Mouse (Mus musculus): ENCODE measurements at regions not wholly inside any gene's neighbourhood (a gene's known extent, or its start where the extent isn't known, plus 50 kb on each side); places are given as distances from the start of the nearest gene placed in this dataset.

GRCm38 (mm10) chr5:129256136-129256535 is 159.6 kb downstream of the Adgrd1 start:
- H3K36me3 ChIP-seq (replicated peaks; ENCODE audit: control insufficient read depth, insufficient read depth), result no peaks in the 10 kb centered on the region
- DNase-seq (ENCODE audit: low spot score) (no peak), ATAC-seq (ENCODE audit: low FRiP score) (no peak)
- H3K4me1 ChIP-seq (replicated peaks; ENCODE audit: control insufficient read depth, insufficient read depth, low read length), result no peaks in the 10 kb centered on the region
- H3K4me3 ChIP-seq (replicated peaks; ENCODE audit: low read length), result no peak overlapping the region
- H3K4me2 ChIP-seq (replicated peaks), result no peak overlapping the region
- H3K9me3 ChIP-seq (ENCODE audit: control insufficient read depth, low read length), result no peaks in the 10 kb centered on the region
- H3K27ac ChIP-seq, result no peak overlapping the region
- WGBS, result 56% methylated on average over 9 of the region's 9 CpGs
- H3K27me3 ChIP-seq (ENCODE audit: control insufficient read depth, insufficient read depth, low read length), result no peaks in the 10 kb centered on the region
- H3K9ac ChIP-seq, result no peak overlapping the region

GRCm38 (mm10) chr5:129257206-129257605 is 160.7 kb downstream of the Adgrd1 start:
- no peaks in the 10 kb centered on the region for H3K9me3 ChIP-seq (ENCODE audit: control insufficient read depth, low read length)
- H3K27ac ChIP-seq, result no peak overlapping the region
- no peak overlapping the region for H3K4me2 ChIP-seq (replicated peaks)
- H3K4me3 ChIP-seq (replicated peaks; ENCODE audit: low read length), result no peak overlapping the region
- no peak for DNase-seq (ENCODE audit: low spot score)
- no peak for ATAC-seq (ENCODE audit: low FRiP score)
- 71% methylated on average over 5 of the region's 5 CpGs for WGBS
- no peaks in the 10 kb centered on the region for H3K27me3 ChIP-seq (ENCODE audit: control insufficient read depth, insufficient read depth, low read length)
- no peak overlapping the region for H3K9ac ChIP-seq
- no peaks in the 10 kb centered on the region for H3K36me3 ChIP-seq (replicated peaks; ENCODE audit: control insufficient read depth, insufficient read depth)
- no peaks in the 10 kb centered on the region for H3K4me1 ChIP-seq (replicated peaks; ENCODE audit: control insufficient read depth, insufficient read depth, low read length)

- peaks cover 4% of the 10 kb centered on the region; the same call in 1 of the 2 replicates for H3K4me1 ChIP-seq (replicated peaks; ENCODE audit: control insufficient read depth, insufficient read depth, low read length)
- no peaks in the 10 kb centered on the region for H3K9me3 ChIP-seq (ENCODE audit: control insufficient read depth, low read length)
- H3K36me3 ChIP-seq (replicated peaks; ENCODE audit: control insufficient read depth, insufficient read depth), result no peaks in the 10 kb centered on the region
- no peak overlapping the region for H3K9ac ChIP-seq
- ATAC-seq (ENCODE audit: low FRiP score) (no peak), DNase-seq (ENCODE audit: low spot score) (no peak)
- no peak overlapping the region for H3K4me3 ChIP-seq (replicated peaks; ENCODE audit: low read length)
- H3K27ac ChIP-seq, result no peak overlapping the region
- WGBS, result 74% methylated on average over 9 of the region's 9 CpGs
- no peaks in the 10 kb centered on the region for H3K27me3 ChIP-seq (ENCODE audit: control insufficient read depth, insufficient read depth, low read length)
- H3K4me2 ChIP-seq (replicated peaks), result no peak overlapping the region
Measured at GRCm38 (mm10) chr5:129260689-129261088, 164.1 kb downstream of the Adgrd1 start.

GRCm38 (mm10) chr5:129263118-129263517 is 166.6 kb downstream of the Adgrd1 start:
- no peak overlapping the region for H3K4me2 ChIP-seq (replicated peaks)
- ATAC-seq (ENCODE audit: low FRiP score) (no peak), DNase-seq (ENCODE audit: low spot score) (no peak)
- no peaks in the 10 kb centered on the region for H3K36me3 ChIP-seq (replicated peaks; ENCODE audit: control insufficient read depth, insufficient read depth)
- H3K4me1 ChIP-seq (replicated peaks; ENCODE audit: control insufficient read depth, insufficient read depth, low read length), result peaks cover 4% of the 10 kb centered on the region
- H3K4me3 ChIP-seq (replicated peaks; ENCODE audit: low read length), result no peak overlapping the region
- no peak overlapping the region for H3K9ac ChIP-seq
- no peak overlapping the region for H3K27ac ChIP-seq
- WGBS, result 47% methylated on average over 9 of the region's 9 CpGs
- H3K27me3 ChIP-seq (ENCODE audit: control insufficient read depth, insufficient read depth, low read length), result no peaks in the 10 kb centered on the region
- no peaks in the 10 kb centered on the region for H3K9me3 ChIP-seq (ENCODE audit: control insufficient read depth, low read length)

- no peaks in the 10 kb centered on the region for H3K36me3 ChIP-seq (replicated peaks; ENCODE audit: control insufficient read depth, insufficient read depth)
- WGBS, result 95% methylated on average over 15 of the region's 15 CpGs
- H3K4me1 ChIP-seq (replicated peaks; ENCODE audit: control insufficient read depth, insufficient read depth, low read length), result peaks cover 4% of the 10 kb centered on the region
- no peaks in the 10 kb centered on the region for H3K9me3 ChIP-seq (ENCODE audit: control insufficient read depth, low read length)
- no peak overlapping the region for H3K4me2 ChIP-seq (replicated peaks)
- no peak for DNase-seq (ENCODE audit: low spot score)
- H3K27me3 ChIP-seq (ENCODE audit: control insufficient read depth, insufficient read depth, low read length), result no peaks in the 10 kb centered on the region
- no peak for ATAC-seq (ENCODE audit: low FRiP score)
- H3K27ac ChIP-seq, result no peak overlapping the region
- H3K4me3 ChIP-seq (replicated peaks; ENCODE audit: low read length), result no peak overlapping the region
- no peak overlapping the region for H3K9ac ChIP-seq
Measured at GRCm38 (mm10) chr5:129264363-129264762, 167.8 kb downstream of the Adgrd1 start.

GRCm38 (mm10) chr5:129268456-129268855 is 171.9 kb downstream of the Adgrd1 start:
- 50% methylated on average over 9 of the region's 9 CpGs for WGBS
- Histone ChIP-seq H3K9me3 (ENCODE audit: control insufficient read depth, low read length) (no peaks in the 10 kb centered on the region), H3K27ac (no peak overlapping the region), H3K9ac (no peak overlapping the region), H3K36me3 (replicated peaks; ENCODE audit: control insufficient read depth, insufficient read depth) (no peaks in the 10 kb centered on the region), H3K27me3 (ENCODE audit: control insufficient read depth, insufficient read depth, low read length) (no peaks in the 10 kb centered on the region), H3K4me3 (replicated peaks; ENCODE audit: low read length) (no peak overlapping the region), H3K4me1 (replicated peaks; ENCODE audit: control insufficient read depth, insufficient read depth, low read length) (peaks cover 4% of the 10 kb centered on the region), H3K4me2 (replicated peaks) (no peak overlapping the region)
- ATAC-seq (ENCODE audit: low FRiP score) (no peak), DNase-seq (ENCODE audit: low spot score) (no peak)

GRCm38 (mm10) chr5:129270051-129270472 is 173.5 kb downstream of the Adgrd1 start:
- H3K36me3 ChIP-seq (replicated peaks; ENCODE audit: control insufficient read depth, insufficient read depth), result no peaks in the 10 kb centered on the region
- no peak overlapping the region for H3K27ac ChIP-seq
- ATAC-seq (ENCODE audit: low FRiP score), result no peak
- no peak overlapping the region for H3K4me3 ChIP-seq (replicated peaks; ENCODE audit: low read length)
- H3K4me2 ChIP-seq (replicated peaks), result no peak overlapping the region
- H3K9ac ChIP-seq, result no peak overlapping the region
- peaks cover 4% of the 10 kb centered on the region; the same call in 1 of the 2 replicates for H3K4me1 ChIP-seq (replicated peaks; ENCODE audit: control insufficient read depth, insufficient read depth, low read length)
- no peak for DNase-seq (ENCODE audit: low spot score)
- 28% methylated on average over 5 of the region's 5 CpGs for WGBS
- no peaks in the 10 kb centered on the region for H3K27me3 ChIP-seq (ENCODE audit: control insufficient read depth, insufficient read depth, low read length)
- no peaks in the 10 kb centered on the region for H3K9me3 ChIP-seq (ENCODE audit: control insufficient read depth, low read length)

GRCm38 (mm10) chr5:129281406-129281805 is 184.9 kb downstream of the Adgrd1 start:
- ATAC-seq (ENCODE audit: low FRiP score), result no peak

GRCm38 (mm10) chr5:129282133-129282532 is 185.6 kb downstream of the Adgrd1 start:
- Histone ChIP-seq H3K4me1 (replicated peaks; ENCODE audit: control insufficient read depth, insufficient read depth, low read length) (peaks cover 21% of the 10 kb centered on the region), H3K27ac (peak overlapping the region; percentile 41; the same call in 1 of the 2 replicates), H3K4me3 (replicated peaks; ENCODE audit: low read length) (no peak overlapping the region), H3K36me3 (replicated peaks; ENCODE audit: control insufficient read depth, insufficient read depth) (no peaks in the 10 kb centered on the region), H3K9me3 (ENCODE audit: control insufficient read depth, low read length) (no peaks in the 10 kb centered on the region), H3K27me3 (ENCODE audit: control insufficient read depth, insufficient read depth, low read length) (no peaks in the 10 kb centered on the region), H3K9ac (no peak overlapping the region), H3K4me2 (replicated peaks) (no peak overlapping the region)
- 5% methylated on average over 8 of the region's 8 CpGs for WGBS
- ATAC-seq (ENCODE audit: low FRiP score) (no peak), DNase-seq (ENCODE audit: low spot score) (no peak)

More at GRCm38 (mm10) chr5:129281406-129281805, 184.9 kb downstream of the Adgrd1 start:
- Histone ChIP-seq H3K9me3 (ENCODE audit: control insufficient read depth, low read length) (no peaks in the 10 kb centered on the region), H3K36me3 (replicated peaks; ENCODE audit: control insufficient read depth, insufficient read depth) (no peaks in the 10 kb centered on the region), H3K27ac (no peak overlapping the region), H3K4me1 (replicated peaks; ENCODE audit: control insufficient read depth, insufficient read depth, low read length) (peaks cover 21% of the 10 kb centered on the region), H3K9ac (no peak overlapping the region), H3K4me3 (replicated peaks; ENCODE audit: low read length) (no peak overlapping the region), H3K27me3 (ENCODE audit: control insufficient read depth, insufficient read depth, low read length) (no peaks in the 10 kb centered on the region), H3K4me2 (replicated peaks) (no peak overlapping the region)
- DNase-seq (ENCODE audit: low spot score), result no peak
- WGBS, result 29% methylated on average over 2 of the region's 2 CpGs

GRCm38 (mm10) chr5:129282826-129283225 is 186.3 kb downstream of the Adgrd1 start:
- DNase-seq (ENCODE audit: low spot score), result no peak
- Histone ChIP-seq H3K4me1 (replicated peaks; ENCODE audit: control insufficient read depth, insufficient read depth, low read length) (peaks cover 21% of the 10 kb centered on the region), H3K27me3 (ENCODE audit: control insufficient read depth, insufficient read depth, low read length) (no peaks in the 10 kb centered on the region), H3K4me2 (replicated peaks) (no peak overlapping the region), H3K4me3 (replicated peaks; ENCODE audit: low read length) (no peak overlapping the region), H3K9me3 (ENCODE audit: control insufficient read depth, low read length) (no peaks in the 10 kb centered on the region), H3K36me3 (replicated peaks; ENCODE audit: control insufficient read depth, insufficient read depth) (no peaks in the 10 kb centered on the region), H3K9ac (no peak overlapping the region), H3K27ac (peak overlapping the region; percentile 41; the same call in 1 of the 2 replicates)
- no peak for ATAC-seq (ENCODE audit: low FRiP score)
- WGBS, result 22% methylated on average over 5 of the region's 5 CpGs
